Mouse (Mus musculus) limb, embryonic 10.5 days (tissue): ENCODE data around the gene Sufu. TPM values are rescaled to one million over a fixed set of nuclear protein-coding genes. Genes with fewer than 3 reads are reported as not detected.
A peak's percentile ranks its signal among the peaks of the same experiment; 100 is the strongest.

ENCODE experiments used
- DNase-seq: peaks from one replicate; pipeline ENCODE4 v3.0.0-alpha.2; 2017; ENCODE audit warnings: low spot score
- H3K27ac ChIP-seq: fragments of 300-500 bp; sonication (generic); 2 replicates; pipeline ENCODE4 v1.5.1; 2016; ENCODE audit warnings: mild to moderate bottlenecking
- H3K27me3 ChIP-seq: fragments of 300-500 bp; sonication (generic); 2 replicates; pipeline ENCODE4 v1.6.1; 2016; ENCODE audit warnings: low read depth, mild to moderate bottlenecking; ENCODE audit not compliant: poor library complexity, severe bottlenecking
- H3K36me3 ChIP-seq: fragments of 300-500 bp; sonication (generic); 2 replicates; pipeline ENCODE4 v1.6.1; 2016; ENCODE audit warnings: mild to moderate bottlenecking, moderate library complexity
- H3K4me1 ChIP-seq: fragments of 300-500 bp; sonication (generic); 2 replicates; pipeline ENCODE4 v1.6.1; 2016
- H3K4me3 ChIP-seq: fragments of 300-500 bp; sonication (generic); 2 replicates; pipeline ENCODE4 v1.5.1; 2016; ENCODE audit warnings: mild to moderate bottlenecking, moderate library complexity
- H3K9me3 ChIP-seq: fragments of 300-500 bp; sonication (generic); replicated peaks from 2 replicates; pipeline ENCODE4 v1.6.1; 2016; ENCODE audit warnings: mild to moderate bottlenecking
- WGBS: fragments of 180-500 bp; shearing (Covaris S2); methylation state at CpG from one replicate; pipeline ENCODE4 v1.1.7; 2016; 5-methylcytosine and 5-hydroxymethylcytosine counted together
- polyA plus RNA-seq: library from polyadenylated mRNA; unstranded; fragments of >200 nt; fragmentation: Nextera tagmentation; extraction: Ambion mirVana; gene quantifications from 2 replicates; pipeline ENCODE4 v1.2.1, GENCODE M21; 2016

Gene Sufu
- polyA plus RNA-seq, 1 experiment from 2014 or later: 58.5 TPM

GRCm38 (mm10) chr19:46367798-46368590 lies 28.7 kb upstream of the Sufu start:
- DNase-seq: no peak
- no peak overlapping the region for H3K27ac ChIP-seq
- 86% methylated on average over 23 of the region's 23 CpGs for WGBS
- no peaks in the 10 kb centered on the region for H3K36me3 ChIP-seq
- no peaks in the 10 kb centered on the region for H3K27me3 ChIP-seq
- H3K4me1 ChIP-seq: no peaks in the 10 kb centered on the region
- H3K9me3 ChIP-seq: no peaks in the 10 kb centered on the region
- H3K4me3 ChIP-seq: no peak overlapping the region

- Histone ChIP-seq H3K27ac (no peak overlapping the region), H3K36me3 (no peaks in the 10 kb centered on the region), H3K4me1 (no peaks in the 10 kb centered on the region), H3K27me3 (no peaks in the 10 kb centered on the region), H3K4me3 (no peak overlapping the region), H3K9me3 (no peaks in the 10 kb centered on the region)
- peak; percentile 59 for DNase-seq
- 28% methylated on average over 4 of the region's 4 CpGs for WGBS
Observed at GRCm38 (mm10) chr19:46369204-46369603, 27.5 kb upstream of the Sufu start.

- Histone ChIP-seq H3K9me3 (no peaks in the 10 kb centered on the region), H3K27ac (peak overlapping the region; percentile 21; the same call in 1 of the 2 replicates), H3K4me1 (peaks cover 7% of the 10 kb centered on the region), H3K36me3 (peaks cover 39% of the 10 kb centered on the region), H3K27me3 (no peaks in the 10 kb centered on the region), H3K4me3 (no peak overlapping the region)
- no peak for DNase-seq
- whole genome bisulfite sequencing: 49% methylated on average over 21 of the region's 21 CpGs
Observed at GRCm38 (mm10) chr19:46374477-46375088, 22.1 kb upstream of the Sufu start.

- WGBS: 80% methylated on average over 5 of the region's 5 CpGs
- no peaks in the 10 kb centered on the region for H3K27me3 ChIP-seq
- H3K9me3 ChIP-seq: no peaks in the 10 kb centered on the region
- no peak overlapping the region for H3K4me3 ChIP-seq
- DNase-seq: no peak
- no peak overlapping the region for H3K27ac ChIP-seq
- peaks cover 7% of the 10 kb centered on the region for H3K4me1 ChIP-seq
- peaks cover 49% of the 10 kb centered on the region for H3K36me3 ChIP-seq
Observed at GRCm38 (mm10) chr19:46375489-46375888, 21.2 kb upstream of the Sufu start.

GRCm38 (mm10) chr19:46375891-46376290 lies 20.8 kb upstream of the Sufu start:
- 52% methylated on average over 4 of the region's 4 CpGs for WGBS

GRCm38 (mm10) chr19:46382275-46382674 lies 14.4 kb upstream of the Sufu start:
- H3K36me3 ChIP-seq: peaks cover 98% of the 10 kb centered on the region
- H3K4me1 ChIP-seq: no peaks in the 10 kb centered on the region
- H3K27me3 ChIP-seq: no peaks in the 10 kb centered on the region
- WGBS: 92% methylated on average over 9 of the region's 9 CpGs
- no peak for DNase-seq
- no peaks in the 10 kb centered on the region for H3K9me3 ChIP-seq
- no peak overlapping the region for H3K4me3 ChIP-seq
- H3K27ac ChIP-seq: no peak overlapping the region

More at GRCm38 (mm10) chr19:46375891-46376290, 20.8 kb upstream of the Sufu start:
- no peaks in the 10 kb centered on the region for H3K27me3 ChIP-seq
- no peak overlapping the region for H3K27ac ChIP-seq
- peaks cover 53% of the 10 kb centered on the region for H3K36me3 ChIP-seq
- no peaks in the 10 kb centered on the region for H3K9me3 ChIP-seq
- DNase-seq: no peak
- peaks cover 7% of the 10 kb centered on the region for H3K4me1 ChIP-seq
- H3K4me3 ChIP-seq: no peak overlapping the region

- Histone ChIP-seq H3K27me3 (no peaks in the 10 kb centered on the region), H3K36me3 (peaks cover 58% of the 10 kb centered on the region), H3K27ac (no peak overlapping the region), H3K4me3 (no peak overlapping the region), H3K9me3 (no peaks in the 10 kb centered on the region), H3K4me1 (peaks cover 17% of the 10 kb centered on the region)
- DNase-seq: no peak
- 81% methylated on average over 5 of the region's 5 CpGs for WGBS
Observed at GRCm38 (mm10) chr19:46389872-46390271, 6.8 kb upstream of the Sufu start.

GRCm38 (mm10) chr19:46392018-46392417 lies 4.7 kb upstream of the Sufu start:
- DNase-seq: no peak
- Histone ChIP-seq H3K27me3 (no peaks in the 10 kb centered on the region), H3K36me3 (peaks cover 38% of the 10 kb centered on the region), H3K4me3 (no peak overlapping the region), H3K27ac (no peak overlapping the region), H3K4me1 (peaks cover 23% of the 10 kb centered on the region), H3K9me3 (no peaks in the 10 kb centered on the region)
- WGBS: 60% methylated on average over 4 of the region's 4 CpGs

- peak overlapping the region; percentile 70 for H3K4me3 ChIP-seq
- H3K4me1 ChIP-seq: peaks cover 44% of the 10 kb centered on the region
- H3K27ac ChIP-seq: peak overlapping the region; percentile 85
- no peaks in the 10 kb centered on the region for H3K27me3 ChIP-seq
- no peak for DNase-seq
- peaks cover 19% of the 10 kb centered on the region for H3K36me3 ChIP-seq
- no peaks in the 10 kb centered on the region for H3K9me3 ChIP-seq
- 8% methylated on average over 10 of the region's 10 CpGs for WGBS
Observed at GRCm38 (mm10) chr19:46394712-46395108, 2.0 kb upstream of the Sufu start.

- peaks cover 49% of the 10 kb centered on the region for H3K4me1 ChIP-seq
- peaks cover 12% of the 10 kb centered on the region for H3K36me3 ChIP-seq
- H3K27ac ChIP-seq: peak within 1 kb of the TSS; percentile 85
- H3K27me3 ChIP-seq: no peaks in the 10 kb centered on the region
- peak; percentile 98 for DNase-seq
- no peaks in the 10 kb centered on the region for H3K9me3 ChIP-seq
- peak within 1 kb of the TSS; percentile 86 for H3K4me3 ChIP-seq
- under 1% methylated on average over 51 of the region's 51 CpGs for WGBS
Observed at GRCm38 (mm10) chr19:46395109-46396009, 1.3 kb upstream of the Sufu start, which contains the start of gene Actr1a. Gene Actr1a, minus strand, starts transcription at chr19:46395748.

- WGBS: 11% methylated on average over 8 of the region's 8 CpGs
- H3K36me3 ChIP-seq: peaks cover 12% of the 10 kb centered on the region
- 0 out of 2 replicates have a peak overlapping the region, but pooled peaks have one; percentile 85 for H3K27ac ChIP-seq
- DNase-seq: no peak
- H3K4me1 ChIP-seq: peaks cover 50% of the 10 kb centered on the region
- H3K4me3 ChIP-seq: peak overlapping the region; percentile 70
- no peaks in the 10 kb centered on the region for H3K27me3 ChIP-seq
- no peaks in the 10 kb centered on the region for H3K9me3 ChIP-seq
Observed at GRCm38 (mm10) chr19:46396109-46396508, 587 bp upstream of the Sufu start.

GRCm38 (mm10) chr19:46397436-46398001 lies 823 bp downstream of the Sufu start:
- peak overlapping the region; percentile 93 for H3K27ac ChIP-seq
- no peaks in the 10 kb centered on the region for H3K27me3 ChIP-seq
- peaks cover 17% of the 10 kb centered on the region for H3K36me3 ChIP-seq
- peak overlapping the region; percentile 86 for H3K4me3 ChIP-seq
- 2% methylated on average over 19 of the region's 19 CpGs for WGBS
- peak; percentile 64 for DNase-seq
- H3K4me1 ChIP-seq: peaks cover 50% of the 10 kb centered on the region
- H3K9me3 ChIP-seq: no peaks in the 10 kb centered on the region
